Mouse (Mus musculus) limb, embryonic 13.5 days (tissue): ENCODE data around the gene Fau. TPM values are rescaled to one million over a fixed set of nuclear protein-coding genes. Genes with fewer than 3 reads are reported as not detected.

Experiments
- ATAC-seq: fragments of 200-750 bp; cut with Nextera tagmentation; 2 replicates; pipeline ENCODE4 v1.8.0; 2017; ENCODE audit warnings: low read depth, moderate number of reproducible peaks, moderate TSS enrichment; ENCODE audit not compliant: low FRiP score
- H3K27ac ChIP-seq: fragments of 300-500 bp; sonication (generic); 2 replicates; pipeline ENCODE4 v1.5.1; 2015; ENCODE audit warnings: inconsistent platforms, mild to moderate bottlenecking, moderate library complexity
- H3K27me3 ChIP-seq: fragments of 300-500 bp; sonication (generic); 2 replicates; pipeline ENCODE4 v1.6.1; 2015; ENCODE audit warnings: mild to moderate bottlenecking, inconsistent platforms
- H3K36me3 ChIP-seq: fragments of 300-500 bp; sonication (generic); 2 replicates; pipeline ENCODE4 v1.6.1; 2015; ENCODE audit warnings: inconsistent platforms, mild to moderate bottlenecking, moderate library complexity
- H3K4me1 ChIP-seq: fragments of 300-500 bp; sonication (generic); 2 replicates; pipeline ENCODE4 v1.6.1; 2015; ENCODE audit warnings: inconsistent platforms
- H3K4me2 ChIP-seq: fragments of 300-500 bp; sonication (generic); replicated peaks from 2 replicates; pipeline ENCODE4 v1.6.1; 2015; ENCODE audit warnings: inconsistent platforms, mild to moderate bottlenecking, moderate library complexity
- H3K4me3 ChIP-seq: fragments of 300-500 bp; sonication (generic); 2 replicates; pipeline ENCODE4 v1.5.1; 2015; ENCODE audit warnings: moderate library complexity, mild to moderate bottlenecking, inconsistent platforms
- H3K9ac ChIP-seq: fragments of 300-500 bp; sonication (generic); 2 replicates; pipeline ENCODE4 v1.6.1; 2015; ENCODE audit warnings: mild to moderate bottlenecking, inconsistent platforms
- H3K9me3 ChIP-seq: fragments of 300-500 bp; sonication (generic); 2 replicates; pipeline ENCODE4 v1.6.1; 2016; ENCODE audit warnings: inconsistent platforms
- WGBS: fragments of 180-500 bp; shearing (Covaris S2); methylation state at CpG from one replicate; pipeline ENCODE4 v1.1.7; 2015; 5-methylcytosine and 5-hydroxymethylcytosine counted together
- polyA plus RNA-seq: library from polyadenylated mRNA; unstranded; fragments of >200 nt; fragmentation: Nextera tagmentation; extraction: Ambion mirVana; gene quantifications from 2 replicates; pipeline ENCODE4 v1.2.1, GENCODE M21; 2015

Fau gene
- polyA plus RNA-seq, 1 experiment from 2014 or later: 760 TPM

GRCm38 (mm10) chr19:6067011-6067723, 9.5 kb downstream of the Fau start:
- peak overlapping the region; percentile 50 for H3K4me3 ChIP-seq
- peaks cover 28% of the 10 kb centered on the region for H3K4me1 ChIP-seq
- ATAC-seq: peak; percentile 35
- peaks cover 36% of the 10 kb centered on the region for H3K36me3 ChIP-seq
- WGBS: under 1% methylated on average over 30 of the region's 30 CpGs
- H3K9me3 ChIP-seq: no peaks in the 10 kb centered on the region
- H3K9ac ChIP-seq: peak overlapping the region; percentile 60
- peak overlapping the region; percentile 67 for H3K27ac ChIP-seq
- no peaks in the 10 kb centered on the region for H3K27me3 ChIP-seq
- H3K4me2 ChIP-seq: peak overlapping the region; percentile 98

GRCm38 (mm10) chr19:6067724-6068415, 10.2 kb downstream of the Fau start, which contains the start of gene Tm7sf2:
Gene Tm7sf2 (minus strand): TSS chr19:6068373.
- Histone ChIP-seq H3K27me3 (no peaks in the 10 kb centered on the region), H3K36me3 (peaks cover 39% of the 10 kb centered on the region), H3K4me1 (peaks cover 21% of the 10 kb centered on the region), H3K4me3 (peak within 1 kb of the TSS; percentile 50), H3K27ac (peak within 1 kb of the TSS; percentile 67), H3K9me3 (no peaks in the 10 kb centered on the region), H3K4me2 (peak within 1 kb of the TSS; percentile 98), H3K9ac (peak within 1 kb of the TSS; percentile 60)
- peak; percentile 95 for ATAC-seq
- WGBS: 9% methylated on average over 33 of the region's 33 CpGs

- Histone ChIP-seq H3K4me3 (no peak overlapping the region), H3K9me3 (no peaks in the 10 kb centered on the region), H3K27me3 (no peaks in the 10 kb centered on the region), H3K4me2 (no peak overlapping the region), H3K36me3 (peaks cover 48% of the 10 kb centered on the region), H3K27ac (no peak overlapping the region), H3K4me1 (peaks cover 19% of the 10 kb centered on the region), H3K9ac (no peak overlapping the region)
- 84% methylated on average over 4 of the region's 4 CpGs for WGBS
- no peak for ATAC-seq
Measured at GRCm38 (mm10) chr19:6068951-6069350, 11.3 kb downstream of the Fau start.

DNA sequence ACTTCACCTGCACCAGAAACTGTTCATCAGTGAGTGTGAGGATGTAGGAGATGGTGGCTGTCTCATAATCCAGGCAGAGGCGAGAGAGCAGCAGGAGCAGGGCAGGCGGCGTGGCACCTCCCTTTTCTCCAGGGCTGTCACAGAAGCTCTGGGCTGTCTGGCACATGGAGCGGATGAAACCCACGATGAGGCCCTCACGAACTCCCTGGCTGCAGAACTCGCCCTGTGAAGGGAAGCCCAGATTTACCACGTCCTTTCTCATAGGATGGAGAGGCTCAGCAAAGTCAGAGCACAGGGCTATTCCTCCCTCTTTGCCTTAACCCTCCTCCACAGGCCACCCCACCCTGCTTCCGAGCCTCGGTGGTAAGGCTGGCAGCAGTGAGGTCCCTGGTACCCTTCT, 12.2 kb downstream of the Fau start:
- Histone ChIP-seq H3K4me3 (no peak overlapping the region), H3K4me2 (no peak overlapping the region), H3K9me3 (no peaks in the 10 kb centered on the region), H3K36me3 (peaks cover 55% of the 10 kb centered on the region), H3K4me1 (peaks cover 19% of the 10 kb centered on the region), H3K9ac (no peak overlapping the region; the same call in 1 of the 2 replicates), H3K27me3 (no peaks in the 10 kb centered on the region), H3K27ac (no peak overlapping the region)
- 90% methylated on average over 10 of the region's 10 CpGs for WGBS
- ATAC-seq: no peak

DNA sequence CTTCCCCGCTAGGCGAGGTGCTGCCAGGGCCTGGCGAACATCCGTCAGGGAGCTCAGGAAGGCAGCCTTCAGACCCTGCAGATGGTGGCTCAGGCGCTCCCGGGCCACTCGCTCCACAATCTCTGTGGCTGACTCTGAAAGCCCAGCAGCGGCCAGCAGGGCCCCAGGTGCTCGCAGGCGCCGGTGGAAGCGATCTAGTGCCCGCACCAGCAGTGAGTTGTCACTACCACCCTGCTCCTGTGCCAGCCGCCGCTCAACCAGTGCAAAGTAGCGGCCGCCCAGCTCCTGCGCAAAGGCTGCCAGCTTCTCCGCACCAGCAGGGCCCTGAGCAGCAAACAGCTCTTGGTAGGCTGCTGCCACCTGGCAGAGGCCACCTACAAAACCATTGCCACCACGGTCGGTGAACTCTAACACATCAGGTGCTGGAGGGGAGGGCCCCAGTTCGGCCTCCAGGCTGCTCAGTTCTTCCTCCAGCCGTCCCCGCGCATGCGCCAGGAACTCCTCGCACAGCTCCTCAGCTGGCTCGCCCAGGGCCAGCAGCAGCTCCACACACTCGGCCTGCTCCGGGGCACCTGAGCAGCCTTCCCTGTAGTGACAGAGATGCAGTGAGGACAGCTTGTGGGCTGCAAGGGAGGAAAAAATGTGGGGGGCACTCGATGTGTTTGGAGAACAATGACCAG, 13.1 kb downstream of the Fau start:
- WGBS: 87% methylated on average over 31 of the region's 31 CpGs
- no peak for ATAC-seq
- H3K4me3 ChIP-seq: no peak overlapping the region
- no peak overlapping the region for H3K27ac ChIP-seq
- H3K27me3 ChIP-seq: no peaks in the 10 kb centered on the region
- peaks cover 60% of the 10 kb centered on the region for H3K36me3 ChIP-seq
- H3K4me2 ChIP-seq: no peak overlapping the region
- peaks cover 19% of the 10 kb centered on the region for H3K4me1 ChIP-seq
- H3K9me3 ChIP-seq: no peaks in the 10 kb centered on the region
- H3K9ac ChIP-seq: no peak overlapping the region

DNA sequence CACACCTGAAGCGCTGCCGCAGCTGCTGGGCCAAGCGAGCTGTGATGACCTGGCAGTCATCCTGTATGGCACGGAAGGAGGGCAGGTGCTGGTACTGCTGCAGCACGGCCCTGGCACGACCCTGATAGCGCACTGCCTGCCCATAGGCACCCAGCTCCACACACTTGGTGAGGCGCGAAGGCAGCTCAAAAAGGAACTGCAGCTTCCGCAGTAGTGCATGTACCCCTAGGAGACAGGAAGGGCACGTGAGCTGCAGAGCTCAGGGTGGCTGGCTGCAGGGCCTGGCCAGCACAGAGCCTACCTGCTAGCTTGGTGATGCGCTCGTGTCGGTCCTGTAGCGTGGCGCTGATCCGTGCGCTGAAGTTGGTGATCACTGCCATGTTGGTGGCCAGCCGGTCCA, 13.6 kb downstream of the Fau start:
- H3K9me3 ChIP-seq: no peaks in the 10 kb centered on the region
- no peaks in the 10 kb centered on the region for H3K27me3 ChIP-seq
- no peak overlapping the region for H3K4me2 ChIP-seq
- H3K36me3 ChIP-seq: peaks cover 60% of the 10 kb centered on the region
- peaks cover 23% of the 10 kb centered on the region for H3K4me1 ChIP-seq
- no peak overlapping the region for H3K4me3 ChIP-seq
- no peak for ATAC-seq
- no peak overlapping the region for H3K27ac ChIP-seq
- H3K9ac ChIP-seq: no peak overlapping the region
- 92% methylated on average over 19 of the region's 19 CpGs for WGBS

DNA sequence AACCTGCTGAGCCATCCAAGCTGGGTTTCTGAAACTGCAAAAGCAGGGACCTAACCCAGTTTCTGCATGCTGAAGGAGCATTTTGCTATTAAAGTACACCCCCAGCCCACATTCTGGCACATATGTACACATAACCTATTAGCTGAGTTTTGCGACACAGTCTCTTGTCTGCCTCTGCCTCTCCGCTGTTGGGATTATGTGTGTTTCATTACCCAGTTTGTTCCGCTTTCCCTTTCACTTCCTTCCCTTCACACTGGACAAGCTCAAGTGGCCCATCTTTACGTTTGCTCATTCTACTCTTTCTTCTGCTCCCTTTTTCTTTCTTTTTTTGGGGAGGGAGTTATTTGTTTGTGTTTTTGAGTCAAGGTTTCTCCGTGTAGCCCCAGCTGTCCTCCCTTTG, 16.2 kb downstream of the Fau start:
- Histone ChIP-seq H3K27me3 (no peaks in the 10 kb centered on the region), H3K9ac (no peak overlapping the region), H3K4me1 (peaks cover 7% of the 10 kb centered on the region), H3K4me3 (no peak overlapping the region), H3K36me3 (peaks cover 57% of the 10 kb centered on the region), H3K9me3 (no peaks in the 10 kb centered on the region), H3K4me2 (no peak overlapping the region), H3K27ac (no peak overlapping the region)
- 87% methylated on average over 5 of the region's 5 CpGs for WGBS
- no peak for ATAC-seq

- peak within 1 kb of the TSS; percentile 80 for H3K4me3 ChIP-seq
- ATAC-seq: peak; percentile 86
- no peaks in the 10 kb centered on the region for H3K27me3 ChIP-seq
- H3K9ac ChIP-seq: peak within 1 kb of the TSS; percentile 85
- peaks cover 7% of the 10 kb centered on the region for H3K4me1 ChIP-seq
- peak within 1 kb of the TSS; percentile 91 for H3K4me2 ChIP-seq
- no peaks in the 10 kb centered on the region for H3K9me3 ChIP-seq
- H3K27ac ChIP-seq: peak within 1 kb of the TSS; percentile 83
- H3K36me3 ChIP-seq: peaks cover 47% of the 10 kb centered on the region
- under 1% methylated on average over 33 of the region's 33 CpGs for WGBS
Measured at GRCm38 (mm10) chr19:6076564-6077393, 19.1 kb downstream of the Fau start, which contains the start of gene Vps51. Gene Vps51 (minus strand): TSS chr19:6077231.

DNA sequence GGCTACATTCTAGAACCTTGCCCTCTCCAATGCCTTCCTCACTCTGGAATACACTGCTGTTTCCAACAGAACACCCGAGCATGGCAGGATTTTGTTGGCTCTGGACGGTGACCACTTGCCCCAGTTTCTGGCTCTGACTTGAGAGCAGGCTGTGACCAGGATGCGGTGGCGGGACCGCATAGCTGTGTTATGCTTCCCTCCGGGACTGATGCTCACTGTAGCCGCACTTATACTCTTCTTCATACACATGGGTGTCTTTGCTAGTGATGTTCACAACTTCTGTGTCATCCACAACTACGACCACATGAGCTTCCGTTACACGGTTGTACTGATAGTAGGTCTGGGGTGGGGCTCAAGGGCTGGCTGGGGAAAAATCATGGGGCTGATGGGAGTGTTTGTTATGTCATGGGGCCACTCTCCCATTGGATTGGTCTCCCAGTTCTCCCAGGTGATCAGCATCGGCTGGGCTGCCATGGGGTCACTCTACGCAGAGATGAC, 22.4 kb downstream of the Fau start, which contains the start of gene Tmem262:
Gene Tmem262, plus strand, starts transcription at position 51 of the 498 bp plus-strand sequence.
- Histone ChIP-seq H3K9me3 (no peaks in the 10 kb centered on the region), H3K9ac (no peak within 1 kb of the TSS), H3K4me2 (no peak within 1 kb of the TSS), H3K36me3 (peaks cover 36% of the 10 kb centered on the region), H3K27ac (no peak within 1 kb of the TSS), H3K4me3 (no peak within 1 kb of the TSS), H3K27me3 (no peaks in the 10 kb centered on the region), H3K4me1 (peaks cover 19% of the 10 kb centered on the region)
- 93% methylated on average over 12 of the region's 12 CpGs for WGBS
- ATAC-seq: no peak

DNA sequence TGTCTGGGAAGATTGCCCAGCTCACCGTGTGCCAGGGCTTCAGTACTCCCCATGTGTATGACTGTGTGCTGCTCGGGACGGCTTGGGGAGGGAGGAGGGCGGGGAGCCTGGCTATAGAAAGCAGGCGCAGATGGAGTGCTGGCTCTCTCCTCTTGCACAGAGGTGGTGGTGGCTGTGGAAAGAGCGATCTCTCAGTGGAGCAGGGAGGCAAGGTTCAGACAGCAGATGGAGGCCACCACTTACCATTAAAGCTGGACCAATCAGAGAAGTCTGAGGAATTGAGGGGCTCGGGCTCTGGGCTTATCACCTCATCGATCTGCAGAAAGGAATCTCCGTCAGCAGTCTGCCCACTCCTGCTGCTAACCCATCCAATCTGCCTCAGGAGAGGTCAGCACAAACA, 24.5 kb downstream of the Fau start, which contains the start of gene Gm28374:
Gene Gm28374, minus strand, starts transcription at position 101 of the 400 bp plus-strand sequence.
- Histone ChIP-seq H3K27ac (no peak within 1 kb of the TSS), H3K36me3 (peaks cover 40% of the 10 kb centered on the region), H3K9ac (no peak within 1 kb of the TSS)

More for the DNA sequence above, 24.5 kb downstream of the Fau start, which contains the start of gene Gm28374:
- peak within 1 kb of the TSS; percentile 89; the same call in 1 of the 2 replicates for H3K4me2 ChIP-seq
- H3K4me1 ChIP-seq: peaks cover 24% of the 10 kb centered on the region
- 88% methylated on average over 9 of the region's 9 CpGs for WGBS
- H3K9me3 ChIP-seq: no peaks in the 10 kb centered on the region
- H3K4me3 ChIP-seq: no peak within 1 kb of the TSS
- ATAC-seq: no peak
- H3K27me3 ChIP-seq: no peaks in the 10 kb centered on the region
